Mouse (Mus musculus): Measurements from ENCODE around the gene Plekhg5.
"Not testable (repeated sequence)": the region's sequence is repeated elsewhere in the genome, so short reads cannot be mapped to it uniquely, and the experiment has no call there.

The Plekhg5 gene

GRCm38 (mm10) chr4:152072121-152072601 lies at the start of gene Plekhg5:
Gene Plekhg5, plus strand, starts transcription at chr4:152072498.
- DNase-seq, result peak; percentile 50

- DNase-seq, result no peak
Measured at GRCm38 (mm10) chr4:152022506-152022905, 49.8 kb upstream of the Plekhg5 start.

DNA sequence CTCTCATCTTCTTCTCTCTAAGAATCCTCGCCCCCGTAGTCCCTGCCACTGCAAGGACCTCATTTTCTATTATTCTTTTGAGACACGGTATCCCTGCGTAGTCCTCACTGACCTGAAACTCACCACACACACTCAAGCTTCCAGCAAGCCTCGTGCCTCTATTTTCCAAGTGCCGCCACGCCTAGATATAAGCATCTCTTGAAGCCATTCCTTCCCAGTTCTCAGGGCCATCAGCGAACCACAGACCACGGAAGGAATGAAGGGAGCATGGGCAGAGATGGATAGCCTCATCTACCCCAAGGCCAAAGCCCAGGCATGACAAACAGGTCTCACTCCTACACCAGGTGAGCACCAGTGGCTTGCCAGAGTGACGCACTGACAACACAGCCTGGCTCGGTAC lies 47.8 kb upstream of the Plekhg5 start:
- no peak for DNase-seq

DNA sequence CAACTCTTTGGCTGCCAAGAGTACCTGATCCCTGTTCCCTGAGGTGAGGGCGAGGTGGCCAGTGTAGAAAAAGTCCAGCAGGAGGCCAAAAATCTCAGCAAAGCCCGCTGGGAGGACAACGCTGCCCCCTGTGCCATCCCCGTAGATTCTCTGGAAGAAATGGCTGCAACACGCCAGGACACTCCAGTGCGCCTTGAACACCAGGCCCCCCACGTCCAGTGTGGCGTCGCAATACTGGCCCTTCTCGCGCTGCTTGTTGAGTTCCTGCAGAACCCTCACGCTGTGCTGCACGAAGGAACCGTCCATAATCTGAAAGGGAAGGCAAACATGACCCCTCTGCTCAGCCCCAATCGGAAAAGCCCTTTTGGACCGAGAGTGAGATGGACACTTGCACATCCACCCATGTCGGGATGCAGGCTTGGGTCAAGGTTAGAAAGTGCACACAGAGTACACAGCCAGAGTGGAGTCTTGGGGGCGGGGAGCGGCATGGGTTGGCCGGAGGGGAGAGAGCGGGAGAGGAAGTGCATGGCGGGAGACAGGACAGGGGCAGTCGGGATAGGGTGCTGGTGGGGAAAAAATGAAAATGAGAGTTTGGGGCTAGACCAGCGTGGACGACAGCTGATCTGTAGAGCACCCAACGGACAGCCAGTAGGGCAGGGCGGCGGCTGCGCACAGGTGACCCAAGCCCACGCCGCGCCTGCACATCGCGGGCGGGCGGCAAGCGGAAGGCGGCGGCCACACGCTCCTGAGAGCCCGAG lies 45.4 kb upstream of the Plekhg5 start:
- peak; percentile 40 for DNase-seq

GRCm38 (mm10) chr4:152027524-152027923 lies 44.8 kb upstream of the Plekhg5 start, which contains the start of gene Zbtb48:
Gene Zbtb48, minus strand, starts transcription at chr4:152027671.
- DNase-seq, result peak; percentile 97

DNA sequence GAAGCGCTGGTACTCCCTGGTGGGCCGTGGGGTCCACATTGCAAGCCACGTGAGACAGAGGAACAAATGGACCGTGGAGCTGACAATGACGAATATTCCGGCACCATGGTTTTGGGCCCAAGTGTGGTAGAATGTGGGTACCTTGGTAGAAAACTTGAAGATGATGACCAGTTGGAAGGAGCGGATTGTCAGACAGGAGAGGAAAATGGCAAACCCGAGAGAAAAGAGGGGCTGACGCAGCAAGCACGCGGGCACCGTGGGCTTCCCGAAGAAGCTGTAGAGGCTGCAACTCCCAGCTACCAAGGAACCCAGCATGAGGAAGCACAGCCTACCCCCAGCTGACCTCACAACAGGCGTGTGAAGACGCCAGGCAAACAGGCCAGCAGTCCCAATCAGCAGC lies 43.8 kb upstream of the Plekhg5 start:
- no peak for DNase-seq

DNA sequence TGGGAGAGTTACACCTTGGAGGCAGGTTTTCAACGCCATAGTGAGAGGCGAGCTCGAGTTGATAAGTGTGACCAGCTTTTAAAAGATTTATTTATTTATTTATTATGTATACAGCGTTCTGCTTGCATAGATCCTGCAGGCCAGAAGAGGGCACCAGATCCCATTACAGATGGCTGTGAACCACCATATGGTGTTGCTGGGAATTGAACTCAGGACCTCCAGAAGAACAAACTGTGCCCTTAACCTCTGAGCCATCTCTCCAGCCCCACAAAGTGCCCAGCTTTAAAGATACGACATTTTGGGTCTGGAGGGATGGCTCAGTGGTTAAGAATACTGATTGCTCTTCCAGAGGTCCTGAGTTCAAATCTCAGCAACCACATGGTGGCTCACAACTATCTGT lies 43.2 kb upstream of the Plekhg5 start:
- no peak for DNase-seq

GRCm38 (mm10) chr4:152029997-152030396 lies 42.3 kb upstream of the Plekhg5 start:
- no peak for DNase-seq

- DNase-seq, result no peak
Measured at GRCm38 (mm10) chr4:152032922-152033321, 39.4 kb upstream of the Plekhg5 start.

GRCm38 (mm10) chr4:152036464-152036863 lies 35.8 kb upstream of the Plekhg5 start:
- DNase-seq, result not testable (repeated sequence)

DNA sequence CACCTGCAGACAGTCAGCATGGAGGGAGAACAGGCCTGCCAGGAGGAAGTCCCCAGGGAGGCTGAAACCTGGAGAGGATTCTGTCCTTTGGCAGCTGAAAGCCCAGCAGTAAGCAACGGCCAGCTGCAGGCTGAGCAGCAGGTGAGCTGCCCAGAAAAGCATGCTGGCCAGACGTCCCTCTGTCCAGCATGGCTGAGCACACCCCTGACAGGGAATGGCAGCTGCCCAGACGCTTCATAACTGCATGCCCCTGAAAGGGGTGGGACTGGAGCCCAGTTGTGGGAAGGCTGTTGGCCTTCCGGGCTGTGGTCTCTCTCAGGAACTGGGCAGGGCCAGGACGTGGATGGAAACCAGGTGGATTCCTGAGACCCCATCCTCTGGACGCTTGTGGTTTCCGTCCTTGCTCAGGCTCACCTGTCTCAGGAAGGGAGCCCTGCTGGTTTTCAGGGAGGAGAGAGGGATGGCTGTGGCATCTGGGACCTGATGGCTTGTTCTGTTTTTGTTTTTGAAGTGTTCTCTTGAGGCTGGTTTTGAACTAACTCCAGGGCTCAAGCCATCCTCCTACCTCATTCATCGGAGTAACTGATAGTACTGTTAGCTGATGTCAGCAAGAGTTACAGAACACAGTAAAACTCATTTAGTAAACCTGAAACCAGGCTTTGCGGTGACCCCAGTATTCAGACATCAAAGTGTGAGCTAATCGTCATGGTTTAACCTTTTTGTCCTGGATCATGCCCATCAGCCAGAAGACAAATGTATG lies 33.9 kb upstream of the Plekhg5 start, which contains the start of gene Tas1r1:
Gene Tas1r1 (minus strand): TSS at position 344 of the 760 bp plus-strand sequence.
- DNase-seq, result no peak

DNA sequence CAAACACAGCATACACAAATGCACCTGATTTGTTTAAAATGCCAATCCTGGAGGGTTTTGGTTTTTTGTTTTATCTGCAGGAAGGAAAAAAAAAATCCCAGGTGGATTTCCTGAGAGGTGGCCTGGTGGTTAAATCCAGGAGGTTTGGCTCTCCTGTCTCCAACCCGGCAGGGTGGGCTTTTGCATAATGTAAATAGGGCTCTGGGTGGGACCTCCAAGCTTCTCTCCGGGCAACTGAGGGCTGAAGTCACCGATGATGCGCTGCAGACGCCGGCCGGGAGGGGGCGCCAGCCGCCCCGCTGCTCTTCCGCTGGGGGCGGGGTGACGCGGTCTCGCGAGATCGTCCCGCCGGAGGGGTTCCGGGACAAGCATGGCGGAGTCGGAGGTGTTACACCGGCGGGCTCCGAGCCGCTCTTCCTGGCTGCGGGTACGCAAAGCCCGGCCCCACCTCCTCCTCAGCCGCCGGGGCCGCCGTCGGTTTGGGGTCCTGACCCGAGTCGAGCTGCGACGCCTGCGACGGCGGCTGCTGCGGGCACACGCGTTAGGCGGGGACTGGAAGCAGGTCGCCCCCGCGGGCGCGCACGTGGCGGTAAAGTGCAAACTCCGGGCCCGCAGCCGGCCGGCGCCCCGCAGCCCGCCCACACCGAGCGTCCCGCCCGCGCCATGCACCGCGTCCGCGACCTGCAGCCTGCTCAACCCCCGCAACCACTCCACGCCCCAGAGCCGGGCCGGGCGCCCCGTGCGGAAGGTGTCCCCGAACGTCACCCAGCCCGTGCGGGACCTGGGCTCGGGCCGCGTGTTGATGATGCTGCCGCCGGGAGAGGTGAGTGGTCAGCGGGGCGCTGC lies 33.1 kb upstream of the Plekhg5 start, which contains the start of gene Nol9:
Gene Nol9 (plus strand): TSS at position 337 of the 846 bp plus-strand sequence.
- DNase-seq, result peak; percentile 96

- no peak for DNase-seq
Measured at GRCm38 (mm10) chr4:152039831-152040310, 32.4 kb upstream of the Plekhg5 start.

DNA sequence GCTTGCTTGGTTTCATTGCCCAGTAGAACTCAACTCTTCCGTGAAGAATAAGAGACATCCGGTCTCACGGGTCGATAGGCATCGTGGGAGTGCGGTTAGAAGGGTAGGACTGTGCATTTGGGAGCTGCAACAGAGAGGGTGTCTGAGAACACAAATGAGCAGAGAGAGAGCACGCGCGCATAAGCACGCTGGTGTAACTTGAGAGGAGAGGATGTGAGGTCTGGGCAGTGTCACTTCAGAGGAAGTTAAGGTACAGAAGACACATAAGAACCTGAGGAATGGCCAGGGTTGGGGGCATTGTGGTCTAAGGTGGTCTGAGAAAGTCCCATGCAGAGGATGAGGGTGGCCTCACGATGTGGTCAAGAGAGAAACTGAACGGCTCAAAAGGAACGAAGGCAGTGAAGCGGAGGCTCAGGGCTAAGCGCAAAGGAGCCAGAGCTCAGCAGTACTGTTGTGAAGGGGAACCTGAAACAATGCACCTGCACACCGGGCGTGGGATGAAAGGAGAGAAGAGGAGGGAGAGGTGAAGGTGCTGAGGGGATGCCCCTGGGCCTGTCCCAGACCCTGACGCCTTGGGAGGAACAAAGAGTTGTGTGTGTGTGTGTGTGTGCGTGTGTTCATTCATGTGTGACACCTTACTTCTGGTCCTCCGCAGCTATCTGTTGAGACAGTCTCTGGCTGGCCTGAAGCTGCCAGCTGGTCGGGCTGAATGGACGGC lies 30.2 kb upstream of the Plekhg5 start:
- DNase-seq, result no peak

- DNase-seq, result no peak
Measured at GRCm38 (mm10) chr4:152043171-152043570, 29.1 kb upstream of the Plekhg5 start.

GRCm38 (mm10) chr4:152044609-152045008 lies 27.7 kb upstream of the Plekhg5 start:
- no peak for DNase-seq

- no peak for DNase-seq
Measured at GRCm38 (mm10) chr4:152062390-152063110, 9.7 kb upstream of the Plekhg5 start.

- DNase-seq, result no peak
Measured at GRCm38 (mm10) chr4:152067280-152067679, 5.0 kb upstream of the Plekhg5 start.

GRCm38 (mm10) chr4:152068166-152068724 lies 4.1 kb upstream of the Plekhg5 start:
- no peak for DNase-seq

DNA sequence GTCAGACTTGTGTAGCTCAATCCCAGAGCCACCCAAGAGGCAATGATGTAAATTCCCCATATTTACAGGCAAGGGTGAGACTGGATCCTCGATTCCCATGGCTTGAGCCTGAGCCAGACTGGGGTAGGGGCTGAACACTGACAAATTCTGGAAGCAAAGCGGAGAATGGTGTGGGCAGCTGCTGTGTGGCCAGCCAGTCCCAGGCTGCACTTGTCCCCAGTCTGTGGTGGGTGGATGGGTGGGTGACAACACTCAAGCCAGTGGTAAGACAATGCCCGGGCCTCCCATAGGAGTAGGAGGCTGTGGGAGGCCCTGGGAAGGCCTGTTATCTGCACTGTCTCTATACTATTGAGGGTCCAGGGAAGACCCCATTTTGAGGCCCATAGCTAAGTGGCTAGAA lies 3.1 kb upstream of the Plekhg5 start:
- DNase-seq, result no peak
